Mouse (Mus musculus): Measurements from ENCODE around the gene Snx5.

DNA sequence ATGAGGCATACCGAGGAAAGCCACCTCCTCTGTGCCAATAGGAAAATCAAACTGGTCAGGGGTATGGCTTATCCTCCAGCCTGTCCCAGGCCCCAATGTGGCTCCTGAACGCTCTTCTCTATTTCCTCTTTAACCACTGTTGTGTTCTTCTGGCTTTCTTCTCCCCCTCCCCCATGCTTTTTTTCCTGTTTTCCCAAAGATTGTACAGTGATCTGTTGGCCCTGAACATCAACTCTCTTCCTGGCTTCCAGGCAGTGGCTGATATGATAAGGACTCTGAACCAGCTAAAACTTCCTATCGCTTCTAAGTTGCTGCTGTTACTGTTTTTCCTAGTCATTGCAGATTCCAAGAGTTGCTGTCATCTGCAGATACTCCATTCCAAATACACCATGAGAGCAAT lies 6.2 kb upstream of the Snx5 start:
- no peak for TF ChIP-seq CTCF (IDR thresholded peaks at IDR 0.05; ENCODE audit: low read depth, low read length)
- no peak for TF ChIP-seq TAL1 (conservative IDR thresholded peaks at IDR 0.05; ENCODE audit: low read depth, low read length)
- TF ChIP-seq GATA1 (IDR thresholded peaks at IDR 0.05; ENCODE audit: borderline replicate concordance, low read length): no peak
